8 mouse cellular contexts compared by ENCODE assay signal in the genomic region with DNA sequence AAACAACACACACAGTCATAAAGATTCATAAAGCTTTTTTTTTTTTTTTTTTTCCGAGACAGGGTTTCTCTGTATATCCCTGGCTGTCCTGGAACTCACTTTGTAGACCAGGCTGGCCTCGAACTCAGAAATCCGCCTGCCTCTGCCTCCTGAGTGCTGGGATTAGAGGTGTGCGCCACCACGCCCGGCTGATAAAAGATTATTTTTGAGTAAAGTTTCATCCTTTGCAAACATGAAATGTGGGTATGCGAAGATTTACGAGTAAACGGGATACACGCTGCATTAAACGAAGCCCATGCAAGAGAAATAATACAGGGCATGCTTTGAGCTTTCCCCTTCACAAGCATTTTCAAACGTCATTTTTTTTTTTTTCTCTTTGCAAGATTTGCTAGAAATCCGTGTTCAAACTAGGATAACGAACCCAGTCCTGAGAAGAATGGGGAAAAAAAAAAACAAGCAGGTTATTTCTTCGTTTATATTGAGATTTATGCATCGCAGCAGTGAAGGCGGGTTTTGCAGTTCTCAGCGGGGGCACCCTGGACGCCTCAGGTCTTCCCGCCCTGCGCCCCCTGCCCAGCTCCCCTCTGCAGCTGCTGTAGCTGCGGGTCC. TPM values are rescaled to one million over a fixed set of nuclear protein-coding genes. Genes with fewer than 3 reads are reported as not detected.
DNase-seq lines count a peak whose midpoint lies in the region; ATAC-seq and TF ChIP-seq lines count a peak whose summit lies in the region.

No protein-coding gene starts in this region.

- peak overlapping the region; percentile 24 for H3K9ac ChIP-seq in lung, embryonic 14.5 days
- peak overlapping the region; percentile 31 for H3K9ac ChIP-seq in forebrain, embryonic 11.5 days (ENCODE audit: low read length)
- H3K9ac ChIP-seq in neural tube, embryonic 14.5 days (replicated peaks; ENCODE audit: low read depth, low read length) = peak overlapping the region; percentile 94

- WGBS in lung, embryonic 14.5 days = 23% methylated on average over 22 of the region's 22 CpGs
- WGBS in forebrain, embryonic 11.5 days = 33% methylated on average over 22 of the region's 22 CpGs
- 33% methylated on average over 22 of the region's 22 CpGs for WGBS in limb, embryonic 10.5 days
- WGBS in neural tube, embryonic 14.5 days = 25% methylated on average over 22 of the region's 22 CpGs

- no peaks in the 10 kb centered on the region for H3K36me3 ChIP-seq in lung, embryonic 14.5 days (ENCODE audit: insufficient read depth)
- no peaks in the 10 kb centered on the region for H3K36me3 ChIP-seq in forebrain, embryonic 11.5 days (ENCODE audit: control insufficient read depth, insufficient read depth, low read length)
- H3K36me3 ChIP-seq in limb, embryonic 10.5 days = no peaks in the 10 kb centered on the region
- no peaks in the 10 kb centered on the region for H3K36me3 ChIP-seq in neural tube, embryonic 14.5 days (ENCODE audit: control insufficient read depth, insufficient read depth, low read length)

- peak overlapping the region; percentile 96; the same call in 1 of the 2 replicates for H3K27ac ChIP-seq in lung, embryonic 14.5 days (ENCODE audit: low read depth)
- no peak overlapping the region; the same call in 1 of the 2 replicates for H3K27ac ChIP-seq in forebrain, embryonic 11.5 days (ENCODE audit: low read depth, low read length)
- H3K27ac ChIP-seq in limb, embryonic 10.5 days = peak overlapping the region; percentile 95
- peak overlapping the region; percentile 98 for H3K27ac ChIP-seq in neural tube, embryonic 14.5 days (ENCODE audit: low read depth, low read length)

- no peak for DNase-seq in lung, embryonic 14.5 days
- no peak for DNase-seq in lung, postnatal 4 days
- no peak for DNase-seq in forebrain, embryonic 11.5 days (ENCODE audit: low spot score)
- DNase-seq in limb, embryonic 10.5 days (ENCODE audit: low spot score) = no peak
- DNase-seq in ovary, adult 18-20 months (ENCODE audit: low spot score) = no peak
- DNase-seq in cerebellum, postnatal 4 days (ENCODE audit: low spot score in 2 of 2) = no peak

- no peak for TF ChIP-seq CTCF in lung, embryonic 14.5 days (IDR thresholded peaks at IDR 0.05; ENCODE audit: low read depth)

- no peaks in the 10 kb centered on the region for H3K9me3 ChIP-seq in lung, embryonic 14.5 days (ENCODE audit: low read depth, low read length)
- H3K9me3 ChIP-seq in forebrain, embryonic 11.5 days (ENCODE audit: control insufficient read depth, low read length) = no peaks in the 10 kb centered on the region
- no peaks in the 10 kb centered on the region for H3K9me3 ChIP-seq in limb, embryonic 10.5 days (replicated peaks)
- no peaks in the 10 kb centered on the region for H3K9me3 ChIP-seq in neural tube, embryonic 14.5 days (ENCODE audit: control insufficient read depth, low read length)

- H3K4me3 ChIP-seq in lung, embryonic 14.5 days (ENCODE audit: low read depth, low read length) = peak overlapping the region; percentile 97
- peak overlapping the region; percentile 97 for H3K4me3 ChIP-seq in forebrain, embryonic 11.5 days (ENCODE audit: low read depth, low read length)
- peak overlapping the region; percentile 78 for H3K4me3 ChIP-seq in limb, embryonic 10.5 days
- peak overlapping the region; percentile 92 for H3K4me3 ChIP-seq in neural tube, embryonic 14.5 days (ENCODE audit: low read depth, low read length)

- H3K4me2 ChIP-seq in lung, embryonic 14.5 days = peak overlapping the region; percentile 68
- H3K4me2 ChIP-seq in forebrain, embryonic 11.5 days (ENCODE audit: low read depth, low read length, severe bottlenecking) = peak overlapping the region; percentile 72
- H3K4me2 ChIP-seq in neural tube, embryonic 14.5 days (ENCODE audit: low read depth, low read length) = peak overlapping the region; percentile 90

- no peaks in the 10 kb centered on the region for H3K27me3 ChIP-seq in lung, embryonic 14.5 days (ENCODE audit: insufficient read depth, low read length)
- no peaks in the 10 kb centered on the region for H3K27me3 ChIP-seq in forebrain, embryonic 11.5 days (ENCODE audit: control insufficient read depth, insufficient read depth, low read length)
- H3K27me3 ChIP-seq in limb, embryonic 10.5 days (ENCODE audit: low read depth, poor library complexity, severe bottlenecking) = no peaks in the 10 kb centered on the region
- H3K27me3 ChIP-seq in neural tube, embryonic 14.5 days (ENCODE audit: control insufficient read depth, insufficient read depth, low read length) = no peaks in the 10 kb centered on the region

- ATAC-seq in lung, embryonic 14.5 days (ENCODE audit: insufficient read depth) = no peak
- no peak for ATAC-seq in forebrain, embryonic 11.5 days (replicated peaks; ENCODE audit: low FRiP score)
- ATAC-seq in neural tube, embryonic 14.5 days (ENCODE audit: low read depth) = no peak
- no peak for ATAC-seq in CD4-positive, CD25-positive, alpha-beta regulatory T cell, adult 4 months

- peaks cover 29% of the 10 kb centered on the region for H3K4me1 ChIP-seq in lung, embryonic 14.5 days (ENCODE audit: insufficient read depth)
- peaks cover 10% of the 10 kb centered on the region for H3K4me1 ChIP-seq in forebrain, embryonic 11.5 days (replicated peaks; ENCODE audit: control insufficient read depth, insufficient read depth, low read length)
- H3K4me1 ChIP-seq in limb, embryonic 10.5 days = peaks cover 44% of the 10 kb centered on the region
- peaks cover 25% of the 10 kb centered on the region for H3K4me1 ChIP-seq in neural tube, embryonic 14.5 days (ENCODE audit: control insufficient read depth, insufficient read depth, low read length)

RNA-seq across cellular contexts. Expression of a gene that starts 0.5 kb away (rescaled TPM):
- polyA plus RNA-seq in lung, embryonic 14.5 days (2014; fragmentation: Nextera tagmentation; extraction: Ambion mirVana) = 54.8 and 61.2 TPM in 2 replicates
- polyA plus RNA-seq in forebrain, embryonic 11.5 days (2014; fragmentation: Nextera tagmentation; extraction: Ambion mirVana) = 99.5 and 102 TPM in 2 replicates
- 62.2 and 82.4 TPM in 2 replicates for polyA plus RNA-seq in limb, embryonic 10.5 days (2016; fragmentation: Nextera tagmentation; extraction: Ambion mirVana)
- polyA plus RNA-seq in neural tube, embryonic 14.5 days (2014; fragmentation: Nextera tagmentation; extraction: Ambion mirVana) = 96.6 and 124 TPM in 2 replicates
- 1 to 10 TPM; 3.8 to 4.7 TPM for polyA plus RNA-seq in CD4-positive, CD25-positive, alpha-beta regulatory T cell, adult 4 months (2017; shearing (Covaris generic))

RNA-seq across cellular contexts. Expression of a gene that starts 0.7 kb away (rescaled TPM):
- polyA plus RNA-seq in lung, embryonic 14.5 days (2014; fragmentation: Nextera tagmentation; extraction: Ambion mirVana) = 4.9 and 5.5 TPM in 2 replicates
- polyA plus RNA-seq in forebrain, embryonic 11.5 days (2014; fragmentation: Nextera tagmentation; extraction: Ambion mirVana) = 5.9 and 6.4 TPM in 2 replicates
- 4.1 and 4.8 TPM in 2 replicates for polyA plus RNA-seq in limb, embryonic 10.5 days (2016; fragmentation: Nextera tagmentation; extraction: Ambion mirVana)
- polyA plus RNA-seq in neural tube, embryonic 14.5 days (2014; fragmentation: Nextera tagmentation; extraction: Ambion mirVana) = 2.4 and 5.0 TPM in 2 replicates
- under 1 TPM; 0.65 to 0.87 TPM for polyA plus RNA-seq in CD4-positive, CD25-positive, alpha-beta regulatory T cell, adult 4 months (2017; shearing (Covaris generic))

Comparison
In these comparisons a context has a peak if more than half of its experiments do, and no peak if none do; other contexts are left out.
1. H3K9ac ChIP-seq: peak in every context shown above with its lines; median percentile 94 in neural tube, embryonic 14.5 days; 31 in forebrain, embryonic 11.5 days; 24 in lung, embryonic 14.5 days.